Mouse (Mus musculus) CD8-positive naive resting alpha-beta T cell, adult 2 months (primary cell): ENCODE measurements around the gene Cadps2.

Experiments
- DNase-seq, 2 experiments: peaks; one replicate each; pipeline ENCODE4 v3.0.0; 2022; ENCODE audit warnings: low read depth in 2 of 2, low spot score in 2 of 2

The Cadps2 gene

DNA sequence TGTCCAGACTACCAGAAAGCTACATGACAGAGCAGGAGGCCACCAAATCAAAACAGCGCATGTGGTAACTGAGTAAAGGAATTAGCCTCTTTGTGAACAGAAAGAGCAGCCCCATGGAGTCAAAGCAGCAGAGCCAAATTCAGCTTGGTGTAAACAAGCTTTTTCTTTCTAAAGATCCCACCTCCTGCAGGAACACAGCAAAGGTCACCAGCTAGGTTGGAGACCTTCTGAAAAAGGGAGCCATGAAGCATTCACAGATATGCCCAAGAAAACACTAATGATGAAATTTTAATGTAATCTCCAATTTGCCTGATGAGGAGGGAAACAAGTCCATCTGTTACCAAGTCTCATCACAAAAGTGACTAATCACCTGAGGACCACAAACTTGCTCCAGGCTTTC, 270.5 kb downstream of the Cadps2 start:
- DNase-seq: no peak

DNA sequence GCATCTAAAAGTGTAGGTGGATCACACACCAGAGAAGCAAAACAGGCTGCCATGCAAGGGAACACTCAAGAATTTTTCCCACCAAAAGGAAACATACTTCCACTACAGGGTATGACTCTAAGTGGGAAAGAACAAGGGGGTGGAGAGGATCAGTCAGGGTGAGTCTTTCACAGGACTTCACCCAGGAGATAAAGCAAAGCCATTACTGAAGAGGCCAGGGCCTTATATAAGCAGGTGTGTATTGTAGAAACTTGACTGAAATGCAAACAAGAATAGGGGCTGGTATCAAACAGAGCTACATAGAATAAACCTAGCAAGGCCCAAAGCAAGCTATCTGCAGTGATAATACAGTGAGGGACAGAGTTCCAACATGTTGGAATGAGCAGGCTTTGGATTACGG, 271.6 kb downstream of the Cadps2 start:
- DNase-seq: no peak

DNA sequence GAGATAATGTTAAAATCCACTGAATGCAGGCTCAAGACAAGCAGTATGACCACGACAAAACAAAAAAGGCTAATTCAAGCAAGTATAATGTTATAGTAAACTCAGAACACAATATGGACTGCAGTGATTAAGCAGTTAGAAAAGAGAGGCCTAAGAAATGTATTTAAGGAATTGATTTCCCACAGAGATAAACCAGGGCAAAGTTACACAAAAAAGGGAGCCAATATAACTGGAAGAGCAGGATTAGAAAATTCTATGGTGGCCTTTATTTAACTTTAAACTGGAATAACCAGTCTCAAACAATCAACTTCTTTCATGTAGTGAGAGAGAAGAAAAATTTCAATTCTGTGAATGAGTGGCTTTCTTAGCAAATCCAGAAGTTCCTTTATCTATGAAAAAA, 289.3 kb downstream of the Cadps2 start:
- DNase-seq: no peak

DNA sequence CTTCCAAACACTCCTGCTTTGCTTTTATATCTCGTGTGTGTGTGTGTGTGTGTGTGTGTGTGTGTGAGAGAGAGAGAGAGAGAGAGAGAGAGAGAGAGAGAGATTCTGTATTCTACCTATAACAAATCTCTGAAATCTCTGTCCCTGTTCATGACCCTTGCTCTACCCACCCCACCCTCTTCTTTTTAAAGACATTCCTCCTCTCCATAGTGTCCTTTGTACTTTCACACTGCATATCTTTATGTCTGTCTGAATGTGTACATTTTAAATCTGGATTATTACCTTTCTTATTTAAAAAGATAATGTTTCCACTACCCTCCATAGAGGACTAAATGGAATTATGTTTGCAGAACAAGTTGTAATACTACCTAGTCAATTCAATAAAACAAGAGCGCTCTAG, 315.5 kb downstream of the Cadps2 start:
- no peak for DNase-seq

DNA sequence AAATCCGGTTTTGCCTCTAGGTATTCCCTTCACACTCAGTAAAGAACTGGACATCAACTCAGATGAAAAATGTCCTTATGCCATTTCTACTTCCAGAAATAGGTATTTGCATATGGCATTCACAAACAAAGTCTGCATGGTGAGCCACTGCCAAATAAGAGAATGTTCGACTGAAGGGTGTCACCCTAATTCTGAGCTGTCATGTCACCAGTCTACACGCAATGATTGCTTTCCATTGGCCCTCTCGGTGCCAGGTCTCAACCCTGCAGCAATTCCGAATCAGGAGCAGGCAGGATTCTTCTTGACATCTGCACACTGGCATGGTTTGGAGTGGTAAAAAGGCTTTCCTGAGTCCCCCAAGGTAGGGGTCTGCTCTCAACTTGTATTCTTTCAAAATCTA, 316.7 kb downstream of the Cadps2 start:
- no peak for DNase-seq

DNA sequence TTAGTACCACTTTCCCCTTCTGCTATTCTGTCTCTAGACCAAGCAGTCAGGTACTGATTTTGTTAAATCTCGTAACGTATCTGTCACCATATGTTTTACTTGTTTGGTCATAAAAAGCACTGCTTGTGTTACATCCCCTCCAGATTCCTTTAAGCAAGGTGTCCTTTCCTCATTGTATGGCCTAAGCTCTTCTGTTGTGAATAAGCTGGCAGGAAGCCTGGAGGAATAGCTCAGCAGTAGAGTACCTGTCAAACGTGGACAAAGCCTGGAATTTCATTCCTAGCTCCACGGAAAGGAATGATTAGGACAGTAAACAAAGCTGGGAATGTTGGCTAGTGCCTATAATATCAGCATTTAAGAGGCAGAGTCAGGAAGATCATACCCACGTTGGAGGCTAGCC, 340.6 kb downstream of the Cadps2 start:
- no peak for DNase-seq

DNA sequence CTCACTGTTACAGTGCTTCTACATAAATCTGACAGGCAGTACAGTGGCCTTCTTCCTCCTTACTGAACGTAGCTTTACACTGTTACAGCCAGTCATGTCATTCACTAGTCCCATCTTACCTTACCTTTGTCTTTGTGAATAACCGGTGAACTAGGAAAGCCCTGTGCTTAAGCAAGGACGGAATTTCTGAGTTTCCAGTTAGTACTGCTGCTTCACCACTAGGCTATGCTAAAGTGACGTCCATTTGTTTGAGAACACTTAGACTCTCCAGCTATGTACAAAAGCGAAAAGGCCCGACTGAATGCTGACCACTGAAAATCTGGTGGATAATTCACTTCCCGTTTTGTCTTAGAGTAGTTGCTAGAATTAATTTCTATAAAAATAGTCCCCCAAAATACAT, 347.4 kb downstream of the Cadps2 start:
- no peak for DNase-seq

DNA sequence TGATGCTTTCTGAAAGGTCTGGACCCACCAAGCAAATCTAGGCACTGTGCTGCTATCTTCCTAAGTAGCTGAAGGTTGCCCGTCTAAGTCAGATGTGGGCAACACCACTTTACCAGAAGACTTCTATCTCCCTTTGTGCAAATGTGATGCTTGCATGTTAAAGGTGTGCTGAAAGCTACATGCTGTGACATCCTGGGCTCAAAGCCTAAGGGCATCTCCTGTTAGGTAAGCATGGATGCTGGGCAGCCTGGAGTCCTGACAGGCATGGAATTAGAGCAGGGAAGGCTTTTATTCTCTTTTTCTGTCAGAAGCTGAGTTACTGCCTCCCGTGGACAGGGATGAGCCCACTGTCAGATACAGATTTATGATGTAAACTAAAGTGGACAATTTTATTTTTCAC, 348.8 kb downstream of the Cadps2 start:
- DNase-seq: no peak

DNA sequence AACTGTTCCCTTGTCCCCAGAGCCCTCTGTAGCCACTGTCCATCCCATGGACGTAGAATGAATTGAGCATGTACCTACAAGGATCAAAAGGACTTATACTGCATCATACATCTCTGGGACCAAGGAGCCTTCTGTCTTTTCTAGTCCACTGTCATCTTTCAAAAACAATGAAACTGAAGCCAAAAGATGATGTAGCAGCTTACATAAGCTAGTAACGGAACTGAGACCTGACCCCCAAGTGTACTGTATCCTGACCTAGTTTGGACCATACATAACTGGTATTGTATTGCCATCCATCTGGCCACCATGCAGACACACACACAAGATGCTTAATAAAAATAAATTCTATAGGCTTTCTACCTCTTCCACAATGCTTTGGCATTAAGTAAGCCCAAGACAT, 350.2 kb downstream of the Cadps2 start:
- DNase-seq: no peak

DNA sequence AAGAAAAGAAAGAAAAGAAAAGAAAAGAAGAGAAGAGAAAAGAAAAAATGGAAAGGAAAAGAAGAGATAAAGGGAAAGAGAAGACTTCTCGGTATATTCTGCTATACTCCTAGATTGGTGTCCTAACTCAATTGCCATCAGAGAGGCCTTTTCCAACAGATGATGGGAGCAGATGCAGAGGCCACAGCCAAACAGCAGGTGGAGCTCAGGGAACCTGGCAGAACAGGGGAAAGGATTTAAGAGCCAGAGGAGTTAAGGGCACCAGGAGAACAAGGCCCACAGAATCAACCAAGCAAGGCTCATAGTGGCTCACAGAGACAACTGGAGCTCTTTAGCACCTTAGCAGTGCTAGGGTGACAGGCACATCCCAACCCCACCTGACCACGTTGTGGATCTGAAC, 366.5 kb downstream of the Cadps2 start:
- no peak for DNase-seq

DNA sequence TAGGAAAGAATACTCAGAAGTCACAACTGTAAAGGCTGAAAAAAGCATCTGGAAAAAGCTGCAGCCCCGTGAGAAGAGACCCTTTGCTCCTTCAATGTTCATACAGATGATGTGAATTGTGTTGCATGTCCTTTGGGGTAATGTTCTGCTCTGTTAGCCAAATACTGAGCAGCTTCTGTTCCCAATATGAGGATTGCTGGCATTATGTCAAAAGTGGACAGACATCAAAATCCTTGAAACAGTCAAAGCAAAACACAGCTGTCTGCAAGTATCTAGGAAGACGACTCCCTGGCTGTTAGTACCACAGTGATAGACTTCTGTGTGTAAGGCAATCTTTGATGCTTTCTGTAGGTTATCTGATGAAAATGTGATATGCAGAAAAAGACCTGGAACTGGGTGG, 367.4 kb downstream of the Cadps2 start:
- no peak for DNase-seq

DNA sequence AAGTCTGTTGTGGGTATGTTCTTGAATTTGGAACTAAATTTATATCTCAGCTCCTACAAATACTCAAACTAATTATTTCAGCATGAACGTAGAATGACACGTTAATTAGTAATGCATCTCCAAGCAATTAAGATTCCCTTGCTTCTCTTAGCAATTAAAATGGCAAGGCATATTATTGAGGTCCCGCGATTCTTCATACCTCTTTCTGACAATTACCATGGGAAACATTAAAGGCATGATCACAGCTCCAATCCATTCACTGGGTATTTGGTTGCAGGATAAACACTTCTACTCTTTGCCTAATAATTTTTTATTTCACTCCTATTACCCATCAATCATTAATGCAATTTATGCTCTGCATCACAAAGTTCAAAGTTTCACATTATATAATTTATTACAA, 371.3 kb downstream of the Cadps2 start:
- no peak for DNase-seq

DNA sequence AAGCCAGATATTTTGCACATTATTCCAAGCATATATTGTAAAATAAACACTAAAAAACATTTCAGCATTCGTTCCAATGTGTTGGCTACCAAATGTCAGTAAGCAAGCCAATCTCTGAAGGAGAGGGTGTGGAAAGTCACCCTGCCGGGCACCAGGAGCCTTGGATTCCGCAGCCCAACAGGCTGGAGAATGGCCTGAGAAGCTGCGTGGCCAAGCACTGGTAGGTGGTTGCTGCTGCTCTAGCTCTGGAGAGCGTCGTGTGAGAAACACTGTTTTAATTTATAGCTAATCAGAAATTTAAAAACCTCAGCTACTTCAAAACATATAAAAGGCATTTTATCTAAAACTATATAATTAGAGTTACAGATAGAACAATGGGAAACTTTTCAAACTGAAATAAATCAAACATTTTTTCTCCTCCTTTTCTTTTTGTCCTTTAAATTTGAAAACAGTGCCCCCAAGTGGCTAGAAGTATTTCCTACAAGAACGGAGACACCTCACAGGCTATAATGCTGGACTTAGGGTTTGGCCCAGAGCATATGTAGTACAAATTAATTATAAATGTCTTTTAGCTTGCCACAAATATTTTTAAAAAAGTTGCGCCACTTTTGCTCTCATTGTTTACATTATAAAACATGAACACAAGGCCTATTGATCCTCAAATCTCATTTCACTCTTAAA, 376.5 kb downstream of the Cadps2 start:
- no peak for DNase-seq

DNA sequence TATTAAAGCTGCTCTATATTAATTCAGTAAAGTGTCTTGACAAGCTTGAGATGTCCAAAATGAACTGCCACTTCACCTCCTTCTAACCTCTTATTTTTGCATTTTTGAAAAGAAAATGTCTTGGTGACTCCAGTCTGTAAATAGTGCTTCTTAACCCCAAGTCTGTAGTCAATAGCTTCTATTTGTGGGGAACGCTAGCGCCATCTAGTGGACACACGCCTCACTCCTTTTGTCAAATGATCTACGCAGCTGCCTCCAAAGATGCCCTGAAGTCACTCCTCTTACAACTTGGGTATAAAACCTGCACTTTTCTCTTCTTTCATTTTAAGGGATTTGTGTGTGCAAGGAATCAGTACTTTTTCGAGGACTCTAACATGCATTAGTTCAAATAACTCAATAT, 381.5 kb downstream of the Cadps2 start:
- no peak for DNase-seq

DNA sequence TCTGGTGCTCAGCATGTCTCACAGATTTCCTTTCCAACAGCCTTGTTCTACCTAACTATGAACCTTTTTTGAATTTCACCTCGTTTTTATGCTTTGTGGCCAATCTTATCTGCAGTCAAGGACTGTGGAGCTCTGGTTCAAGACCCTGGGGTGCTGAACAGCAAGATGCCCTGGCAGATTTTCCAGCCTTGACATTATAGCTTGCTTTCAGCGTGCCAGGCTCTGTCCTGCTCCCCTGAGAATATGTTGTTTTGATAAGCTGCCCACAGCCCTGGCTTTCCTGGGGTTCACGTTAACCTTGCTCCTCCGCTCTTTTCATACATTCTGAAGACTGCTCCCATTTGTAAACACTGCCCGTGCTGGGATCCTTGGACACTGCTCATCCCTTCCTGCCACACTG, 385.3 kb downstream of the Cadps2 start:
- DNase-seq: no peak

DNA sequence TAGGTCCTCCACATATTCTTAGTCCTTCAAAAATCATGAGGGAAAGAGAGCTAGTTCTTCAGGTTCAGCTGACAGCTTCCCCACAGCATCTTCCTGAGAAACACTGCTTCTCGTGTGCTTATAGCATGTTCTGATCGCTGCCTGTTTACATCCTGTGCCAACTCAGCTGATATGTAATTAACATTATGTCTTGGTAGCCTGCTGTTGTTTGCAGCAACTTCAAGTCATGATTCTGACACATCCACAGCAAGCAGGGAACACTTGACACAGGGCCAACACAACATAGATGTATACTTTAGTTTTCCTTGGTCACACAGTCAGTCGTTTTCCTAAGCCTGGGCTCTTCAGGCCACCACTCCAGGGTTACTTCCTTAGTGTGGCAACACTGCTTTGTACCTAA, 399.3 kb downstream of the Cadps2 start:
- no peak for DNase-seq

DNA sequence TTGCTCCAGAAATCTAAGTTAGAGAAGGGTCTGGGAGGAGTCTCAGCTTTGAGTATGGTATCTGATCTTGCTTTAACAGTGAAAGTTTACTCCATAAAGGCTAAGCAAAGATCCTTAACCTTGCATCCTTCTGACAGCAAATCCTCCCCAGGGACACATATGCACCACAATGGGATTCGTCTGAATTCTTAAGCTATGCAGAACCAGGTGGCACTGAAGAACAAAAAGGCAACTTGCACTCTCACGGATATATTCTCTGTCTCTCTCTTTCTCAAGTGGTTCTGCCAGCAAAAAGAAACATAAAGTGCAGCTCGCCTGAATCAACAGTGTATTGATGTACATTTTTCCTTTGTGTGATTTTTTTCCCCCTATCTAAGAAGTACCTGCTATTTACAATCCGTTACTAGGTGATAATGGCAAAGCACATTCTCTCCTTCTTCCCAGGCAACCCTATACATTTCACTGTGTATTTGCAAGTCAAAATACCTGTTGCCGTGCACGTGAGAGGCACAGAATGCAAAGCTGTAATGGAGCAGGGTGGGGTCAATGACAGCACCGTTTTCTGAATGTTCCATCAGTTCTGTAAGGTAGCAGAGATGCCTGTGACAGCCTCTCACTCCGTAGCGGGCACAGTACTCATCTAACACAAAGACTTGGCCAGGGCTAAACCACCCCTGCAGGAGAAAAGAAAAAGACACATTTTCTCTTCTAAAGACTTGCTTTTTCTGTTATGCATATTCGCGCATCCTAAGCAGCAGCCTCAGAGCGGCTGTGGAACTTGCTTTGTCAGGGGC, 428.8 kb downstream of the Cadps2 start:
- no peak for DNase-seq

DNA sequence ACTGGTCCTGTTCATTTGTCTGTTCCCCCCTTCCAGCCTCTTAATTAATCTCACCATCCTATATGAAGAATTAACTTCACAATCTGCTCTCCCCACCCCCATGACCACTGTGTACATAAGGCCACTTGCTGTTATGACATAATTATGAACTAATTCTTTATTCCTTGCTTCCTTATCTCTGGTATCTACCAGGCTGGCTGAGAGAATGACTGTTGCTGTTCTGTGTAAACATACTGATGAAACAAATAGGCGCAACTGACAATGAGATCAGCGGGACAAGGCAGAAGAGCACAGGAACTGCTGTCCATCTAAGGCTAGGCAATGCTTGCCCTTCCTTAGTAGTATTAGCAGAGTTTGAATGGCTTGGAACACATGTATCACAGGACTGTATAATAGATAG, 445.1 kb downstream of the Cadps2 start:
- DNase-seq: no peak

DNA sequence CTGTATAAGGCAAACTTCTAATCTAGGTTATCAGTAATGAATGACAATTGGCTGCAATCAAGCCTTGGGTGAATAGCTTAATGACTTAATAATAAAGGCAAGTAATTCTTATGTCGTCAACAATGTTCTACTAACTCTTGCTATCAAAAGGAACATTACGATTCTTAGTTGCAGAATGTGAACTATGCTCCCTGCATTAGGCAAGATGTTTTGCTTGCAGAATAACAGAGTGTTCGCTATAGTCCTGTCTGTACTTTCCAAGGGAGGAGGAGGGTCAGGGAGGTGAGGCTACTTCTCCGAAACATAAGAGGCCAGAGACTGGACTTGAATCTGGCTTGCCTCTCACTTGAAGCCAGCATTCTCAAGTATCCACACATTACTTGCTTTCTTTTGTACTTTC, 446.5 kb downstream of the Cadps2 start:
- DNase-seq: no peak

DNA sequence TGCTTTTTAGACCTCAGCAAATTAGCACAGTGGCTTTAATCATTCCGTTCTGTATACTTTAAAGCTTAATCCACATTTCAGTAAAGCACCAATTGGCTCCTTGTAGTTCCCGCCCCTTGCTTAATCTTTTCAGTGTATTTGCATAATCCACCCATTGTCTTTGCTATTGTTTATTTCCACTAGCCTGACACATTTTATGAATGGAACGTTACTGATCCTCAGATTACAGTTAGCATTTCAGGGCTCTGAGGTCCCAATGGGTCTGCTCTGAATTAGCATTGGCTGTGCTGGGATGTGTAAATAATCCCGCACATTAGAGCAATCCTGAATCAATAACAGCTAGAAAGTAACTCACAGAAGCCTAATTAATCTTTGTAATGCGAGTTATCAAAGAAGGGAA, 452.5 kb downstream of the Cadps2 start:
- DNase-seq: no peak

DNA sequence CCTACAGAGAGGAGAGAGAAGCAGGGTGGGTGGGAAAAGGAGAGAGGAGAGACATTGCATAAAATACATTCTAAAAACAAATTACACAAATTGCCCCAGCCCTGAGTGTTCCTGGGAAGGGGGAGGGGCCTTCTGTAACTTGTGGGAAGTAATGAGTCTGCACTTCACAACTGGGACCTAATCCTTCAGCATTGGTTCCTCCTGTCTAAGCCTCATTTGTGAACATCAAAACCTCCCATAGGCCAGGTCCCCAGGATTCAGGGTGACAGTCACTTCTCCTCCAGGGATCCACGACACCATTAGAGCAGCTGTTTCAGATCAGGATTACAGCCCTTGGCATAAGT, 456.2 kb downstream of the Cadps2 start:
- no peak for DNase-seq

DNA sequence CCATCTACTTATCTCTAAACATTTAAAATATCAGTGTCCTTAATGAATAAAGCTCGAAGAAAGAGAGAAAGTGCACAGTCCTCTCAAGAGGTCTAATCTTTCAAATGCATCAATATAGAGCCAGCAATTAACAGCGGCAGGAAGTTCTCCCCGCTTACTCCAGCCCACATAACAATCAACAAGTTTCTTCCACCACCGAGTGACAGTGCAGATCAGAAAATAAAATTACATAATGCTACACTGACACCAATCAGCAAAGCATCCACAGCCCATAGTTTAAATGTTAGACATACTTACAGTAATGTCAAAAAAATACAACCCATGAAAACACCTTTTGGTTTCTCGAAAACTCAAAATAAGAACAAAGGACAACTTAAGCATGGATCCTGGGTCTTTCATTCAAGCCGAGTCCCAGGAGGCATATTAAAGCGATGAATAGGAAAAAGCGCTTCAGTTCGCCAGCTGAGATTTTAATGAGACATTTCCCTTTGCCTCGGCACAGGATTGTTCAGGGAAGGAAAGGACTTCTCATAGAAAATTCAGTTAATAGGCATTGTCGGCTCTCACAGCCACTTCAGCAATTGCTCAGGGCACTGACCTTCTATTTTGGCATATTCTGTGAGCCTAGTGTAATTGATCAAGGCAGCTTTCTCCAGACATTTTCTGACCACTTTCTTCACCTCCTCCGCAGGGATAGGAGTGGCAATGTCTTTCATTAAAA, 456.8 kb downstream of the Cadps2 start:
- no peak for DNase-seq
